In genomic region chr2:134864985-134865645, GRCm38 (mm10) we compare ENCODE assay signal across 9 mouse cellular contexts.
DNase-seq lines count a peak whose midpoint lies in the region; ATAC-seq and TF ChIP-seq lines count a peak whose summit lies in the region.
"Had no signal": no experiment of that assay in that cellular context is flagged by ENCODE, and none has a peak within 500 bp of the region (broad histone marks: within the 10 kb centered on the region; RNA-seq: fewer than 3 reads in every experiment).

No protein-coding gene starts in this region.

- peak; percentile 26 for DNase-seq in embryonic facial prominence, embryonic 14.5 days (ENCODE audit: low spot score)
- DNase-seq in embryonic facial prominence, embryonic 10.5 days (ENCODE audit: low spot score), result no peak
- DNase-seq in urinary bladder, postnatal 25 days (ENCODE audit: low spot score), result peak; percentile 4
- no peak for DNase-seq in urinary bladder, adult 2 months (ENCODE audit: low spot score)
- DNase-seq in kidney, postnatal 0 days (ENCODE audit: low spot score), result no peak
- peak; percentile 65 for DNase-seq in ovary, postnatal 36 days (ENCODE audit: low spot score)

- peak; percentile 33; the same call in 1 of the 2 replicates for TF ChIP-seq CTCF in kidney, postnatal 0 days (IDR thresholded peaks at IDR 0.05; ENCODE audit: low read depth)

- H3K9ac ChIP-seq in embryonic facial prominence, embryonic 14.5 days (ENCODE audit: low read depth, low read length), result no peak overlapping the region
- no peak overlapping the region for H3K9ac ChIP-seq in kidney, postnatal 0 days (ENCODE audit: low read depth, low read length)
- H3K9ac ChIP-seq in forebrain, embryonic 12.5 days, result no peak overlapping the region

- H3K36me3 ChIP-seq in embryonic facial prominence, embryonic 14.5 days (ENCODE audit: control insufficient read depth, insufficient read depth, low read length), result no peaks in the 10 kb centered on the region
- H3K36me3 ChIP-seq in embryonic facial prominence, embryonic 10.5 days (replicated peaks), result no peaks in the 10 kb centered on the region
- no peaks in the 10 kb centered on the region for H3K36me3 ChIP-seq in kidney, postnatal 0 days (ENCODE audit: insufficient read depth, low read length)
- H3K36me3 ChIP-seq in forebrain, embryonic 12.5 days (replicated peaks), result no peaks in the 10 kb centered on the region

- H3K4me1 ChIP-seq in embryonic facial prominence, embryonic 14.5 days (ENCODE audit: control insufficient read depth, insufficient read depth, low read length), result no peaks in the 10 kb centered on the region
- 0 out of 2 replicates have a peak, but pooled peaks cover 4% of the 10 kb centered on the region for H3K4me1 ChIP-seq in embryonic facial prominence, embryonic 10.5 days
- H3K4me1 ChIP-seq in kidney, postnatal 0 days (replicated peaks; ENCODE audit: insufficient read depth, low read length), result no peaks in the 10 kb centered on the region
- no peaks in the 10 kb centered on the region for H3K4me1 ChIP-seq in forebrain, embryonic 12.5 days

- H3K9me3 ChIP-seq in embryonic facial prominence, embryonic 14.5 days (ENCODE audit: control insufficient read depth, low read length), result no peaks in the 10 kb centered on the region
- no peaks in the 10 kb centered on the region for H3K9me3 ChIP-seq in embryonic facial prominence, embryonic 10.5 days
- no peaks in the 10 kb centered on the region for H3K9me3 ChIP-seq in kidney, postnatal 0 days (replicated peaks; ENCODE audit: low read length)
- H3K9me3 ChIP-seq in forebrain, embryonic 12.5 days, result no peaks in the 10 kb centered on the region
- H3K9me3 ChIP-seq: megakaryocyte, embryonic 14.5 days had no signal

- no peak overlapping the region for H3K4me3 ChIP-seq in embryonic facial prominence, embryonic 14.5 days (ENCODE audit: low read depth, low read length)
- H3K4me3 ChIP-seq in embryonic facial prominence, embryonic 10.5 days, result no peak overlapping the region
- no peak overlapping the region for H3K4me3 ChIP-seq in kidney, postnatal 0 days (replicated peaks; ENCODE audit: low read depth, low read length)
- H3K4me3 ChIP-seq in forebrain, embryonic 12.5 days (replicated peaks), result no peak overlapping the region
- H3K4me3 ChIP-seq: megakaryocyte, embryonic 14.5 days had no signal

- WGBS in embryonic facial prominence, embryonic 14.5 days, result 69% methylated on average over 7 of the region's 7 CpGs
- WGBS in embryonic facial prominence, embryonic 10.5 days, result 90% methylated on average over 7 of the region's 7 CpGs
- 75% methylated on average over 7 of the region's 7 CpGs for WGBS in kidney, postnatal 0 days
- 91% methylated on average over 7 of the region's 7 CpGs for WGBS in forebrain, embryonic 12.5 days

- H3K27ac ChIP-seq in embryonic facial prominence, embryonic 14.5 days (replicated peaks; ENCODE audit: low read depth, low read length), result no peak overlapping the region
- no peak overlapping the region for H3K27ac ChIP-seq in embryonic facial prominence, embryonic 10.5 days (replicated peaks)
- no peak overlapping the region for H3K27ac ChIP-seq in kidney, postnatal 0 days
- H3K27ac ChIP-seq in forebrain, embryonic 12.5 days, result no peak overlapping the region

- no peak overlapping the region for H3K4me2 ChIP-seq in embryonic facial prominence, embryonic 14.5 days (ENCODE audit: low read depth, low read length)
- H3K4me2 ChIP-seq in kidney, postnatal 0 days (ENCODE audit: low read length), result no peak overlapping the region
- H3K4me2 ChIP-seq in forebrain, embryonic 12.5 days, result no peak overlapping the region

- no peaks in the 10 kb centered on the region for H3K27me3 ChIP-seq in embryonic facial prominence, embryonic 14.5 days (replicated peaks; ENCODE audit: control insufficient read depth, insufficient read depth, low read length)
- H3K27me3 ChIP-seq in embryonic facial prominence, embryonic 10.5 days (replicated peaks; ENCODE audit: low read depth, poor library complexity, severe bottlenecking), result no peaks in the 10 kb centered on the region
- no peaks in the 10 kb centered on the region for H3K27me3 ChIP-seq in kidney, postnatal 0 days (ENCODE audit: insufficient read depth, low read length)
- H3K27me3 ChIP-seq in forebrain, embryonic 12.5 days, result no peaks in the 10 kb centered on the region
- H3K27me3 ChIP-seq: megakaryocyte, embryonic 14.5 days had no signal

- ATAC-seq in embryonic facial prominence, embryonic 14.5 days (ENCODE audit: low read depth), result no peak
- no peak for ATAC-seq in kidney, postnatal 0 days (replicated peaks; ENCODE audit: low FRiP score, low read depth)
- ATAC-seq in monocyte, adult 5-6 weeks (replicated peaks; ENCODE audit: insufficient number of reproducible peaks, low FRiP score, low TSS enrichment, poor library complexity, severe bottlenecking), result no peak
- no peak for ATAC-seq in forebrain, embryonic 12.5 days (ENCODE audit: low FRiP score)

Comparison
In these comparisons a context has a peak if more than half of its experiments do, and no peak if none do; other contexts are left out.
1. DNase-seq: peak in embryonic facial prominence, embryonic 14.5 days (single experiment), urinary bladder, postnatal 25 days (single experiment) and ovary, postnatal 36 days (single experiment); none in embryonic facial prominence, embryonic 10.5 days (single experiment), urinary bladder, adult 2 months (single experiment) and kidney, postnatal 0 days (single experiment).